Mouse (Mus musculus) macrophage (primary cell): ENCODE measurements around the gene Ttc9b. TPM values are rescaled to one million over a fixed set of nuclear protein-coding genes. Genes with fewer than 3 reads are reported as not detected.

Source experiments
- H3K27ac ChIP-seq: fragments of 350-480 bp; formaldehyde crosslinking; 2 replicates; pipeline ENCODE4 v1.9.0; 2021
- H3K36me3 ChIP-seq: fragments of 350-480 bp; formaldehyde crosslinking; 2 replicates; pipeline ENCODE4 v1.9.0; 2021; ENCODE audit errors: inconsistent target
- H3K4me3 ChIP-seq: fragments of 350-480 bp; formaldehyde crosslinking; 2 replicates; pipeline ENCODE4 v1.9.0; 2021; ENCODE audit errors: inconsistent target
- H3K79me2 ChIP-seq: fragments of 350-480 bp; formaldehyde crosslinking; 2 replicates; pipeline ENCODE4 v1.9.0; 2021; ENCODE audit errors: inconsistent target
- WGBS: methylation state at CpG from one replicate; pipeline ENCODE4 v1.1.7; 2026; ENCODE audit warnings: inconsistent platforms; ENCODE audit not compliant: missing documents; 5-methylcytosine and 5-hydroxymethylcytosine counted together
- polyA plus RNA-seq: library from polyadenylated mRNA; stranded (reverse); fragments of 250-400 nt; gene quantifications from 3 replicates; pipeline ENCODE4 v1.2.4, GENCODE M21; 2018; ENCODE audit warnings: inconsistent platforms

Ttc9b gene
- polyA plus RNA-seq, 1 experiment from 2014 or later = not detected

DNA sequence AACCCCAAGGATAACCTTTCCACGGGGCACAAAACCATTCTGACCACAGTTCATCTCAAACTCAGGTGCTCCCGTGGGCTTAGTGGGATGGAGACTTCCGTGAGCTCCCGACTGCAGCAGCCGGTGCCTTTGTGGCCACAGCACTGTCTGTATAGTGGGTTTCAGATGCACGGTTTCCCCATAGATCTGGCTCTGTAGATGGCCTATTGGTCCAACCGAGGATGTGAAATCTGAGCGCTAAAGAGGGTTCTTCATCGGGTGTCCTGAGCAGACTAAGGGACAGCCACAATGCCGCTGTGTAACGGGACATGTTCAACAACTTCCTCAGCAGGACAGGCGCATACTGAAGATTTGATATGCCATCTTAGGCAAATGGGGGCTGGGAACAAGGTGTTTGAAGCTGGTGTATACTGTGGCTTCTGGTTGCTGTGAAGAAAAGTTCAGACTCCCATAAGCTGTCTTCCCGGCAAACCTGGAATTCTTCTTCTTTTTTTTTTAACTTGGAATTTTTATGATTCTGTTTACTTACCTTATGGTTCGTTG is 34.6 kb downstream of the Ttc9b start:
- Histone ChIP-seq H3K4me3 (peak overlapping the region; percentile 48), H3K27ac (no peak overlapping the region; the same call in 1 of the 2 replicates), H3K79me2 (no peaks in the 10 kb centered on the region), H3K36me3 (no peaks in the 10 kb centered on the region)
- 23% methylated on average over 14 of the region's 14 CpGs for WGBS

GRCm38 (mm10) chr7:27688815-27689612 is 35.3 kb downstream of the Ttc9b start, which contains the start of gene Zfp607b:
Gene Zfp607b (plus strand): TSS chr7:27689340.
- H3K4me3 ChIP-seq = peak within 1 kb of the TSS; percentile 48
- WGBS = 1% methylated on average over 19 of the region's 19 CpGs
- no peaks in the 10 kb centered on the region for H3K79me2 ChIP-seq
- no peaks in the 10 kb centered on the region for H3K36me3 ChIP-seq
- no peak within 1 kb of the TSS; the same call in 1 of the 2 replicates for H3K27ac ChIP-seq

- 54% methylated on average over 5 of the region's 5 CpGs for WGBS
- Histone ChIP-seq H3K36me3 (no peaks in the 10 kb centered on the region), H3K4me3 (no peak overlapping the region), H3K79me2 (no peaks in the 10 kb centered on the region), H3K27ac (no peak overlapping the region)
Observed at GRCm38 (mm10) chr7:27691076-27691475, 37.4 kb downstream of the Ttc9b start.

- 89% methylated on average over 3 of the region's 3 CpGs for WGBS
- no peaks in the 10 kb centered on the region for H3K79me2 ChIP-seq
- no peaks in the 10 kb centered on the region for H3K36me3 ChIP-seq
- no peak overlapping the region for H3K4me3 ChIP-seq
- H3K27ac ChIP-seq = no peak overlapping the region
Observed at GRCm38 (mm10) chr7:27696711-27697110, 43.0 kb downstream of the Ttc9b start.

Other genes starting within 250 kb of the Ttc9b start
- gene Sptbn4, start 206.2 kb upstream of the Ttc9b start, polyA plus RNA-seq = 0.04 to 0.22 TPM (median 0.16 TPM) in 3 replicates
- gene Blvrb, start 205.9 kb upstream of the Ttc9b start, polyA plus RNA-seq = 251 to 318 TPM (median 262 TPM) in 3 replicates
- gene Sertad3, start 180.1 kb upstream of the Ttc9b start, polyA plus RNA-seq = 9.9 to 24.4 TPM (median 12.1 TPM) in 3 replicates
- gene Sertad1, start 167.0 kb upstream of the Ttc9b start, polyA plus RNA-seq = 16.5 to 37.7 TPM (median 28.9 TPM) in 3 replicates
- 0.20 to 0.30 TPM (median 0.22 TPM) in 3 replicates for gene Prx, start 154.6 kb upstream of the Ttc9b start, polyA plus RNA-seq
- gene Hipk4, start 130.6 kb upstream of the Ttc9b start, polyA plus RNA-seq = 0.04 TPM in 1 of 3 replicates, not detected in the others
- 1,098 to 2,092 TPM (median 1,493 TPM) in 3 replicates for gene Pld3, start 100.7 kb upstream of the Ttc9b start, polyA plus RNA-seq
- gene 2310022A10Rik, start 100.7 kb upstream of the Ttc9b start, polyA plus RNA-seq = 71.9 to 183 TPM (median 75.3 TPM) in 3 replicates
- gene Akt2, start 62.4 kb upstream of the Ttc9b start, polyA plus RNA-seq = 53.1 to 77.4 TPM (median 77.2 TPM) in 3 replicates
- 4.3 to 16.5 TPM (median 9.5 TPM) in 3 replicates for gene Map3k10, start 20.7 kb downstream of the Ttc9b start, polyA plus RNA-seq
- 0.20 to 0.76 TPM (median 0.52 TPM) in 3 replicates for gene Zfp607b, start 35.4 kb downstream of the Ttc9b start, polyA plus RNA-seq
- 3.8 to 3.9 TPM (median 3.8 TPM) in 3 replicates for gene Zfp60, start 77.5 kb downstream of the Ttc9b start, polyA plus RNA-seq
- 4.1 to 5.9 TPM (median 4.8 TPM) in 3 replicates for gene Zfp626, start 153.3 kb downstream of the Ttc9b start, polyA plus RNA-seq
- gene Zfp59, start 184.7 kb downstream of the Ttc9b start, polyA plus RNA-seq = 3.4 to 4.3 TPM (median 3.6 TPM) in 3 replicates
- gene Zfp607a, start 203.6 kb downstream of the Ttc9b start, polyA plus RNA-seq = 3.2 to 3.5 TPM (median 3.3 TPM) in 3 replicates